Mouse (Mus musculus): ENCODE data around the gene Sdf4. TPM values are rescaled to one million over a fixed set of nuclear protein-coding genes. Genes with fewer than 3 reads are reported as not detected.

Gene Sdf4
- polyA plus RNA-seq, 1 experiment from 2014 or later = 112 TPM

DNA sequence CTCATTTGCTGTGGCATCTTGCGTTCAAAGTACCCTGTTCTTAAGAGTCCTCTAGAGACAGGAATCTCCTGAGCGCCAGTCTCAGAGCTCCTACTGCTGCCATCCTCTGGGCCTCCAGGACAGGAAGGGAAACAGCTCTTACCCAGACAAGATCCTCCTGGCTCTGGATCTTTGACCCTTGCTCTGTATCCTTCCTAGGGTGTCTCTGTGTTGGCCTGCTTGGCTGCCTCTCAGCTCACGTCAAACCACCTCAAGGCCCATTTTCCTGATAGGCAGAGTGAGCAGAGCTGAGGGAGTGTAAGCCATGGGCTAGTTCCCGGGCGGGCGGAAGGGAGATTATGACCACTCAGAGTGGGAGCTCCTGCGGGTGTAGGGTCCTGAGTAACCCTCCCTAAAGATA is 29.6 kb upstream of the Sdf4 start:
- 60% methylated on average over 7 of the region's 7 CpGs for WGBS
- ATAC-seq (ENCODE audit: low FRiP score) (no peak), DNase-seq (ENCODE audit: low spot score) (no peak)
- Histone ChIP-seq H3K4me2 (replicated peaks) (peak overlapping the region; percentile 61), H3K27me3 (ENCODE audit: control insufficient read depth, insufficient read depth, low read length) (no peaks in the 10 kb centered on the region), H3K36me3 (replicated peaks; ENCODE audit: control insufficient read depth, insufficient read depth) (peaks cover 40% of the 10 kb centered on the region), H3K27ac (no peak overlapping the region), H3K9ac (peak overlapping the region; percentile 59; the same call in 1 of the 2 replicates), H3K4me1 (replicated peaks; ENCODE audit: control insufficient read depth, insufficient read depth, low read length) (peaks cover 3% of the 10 kb centered on the region; the same call in 1 of the 2 replicates), H3K4me3 (replicated peaks; ENCODE audit: low read length) (no peak overlapping the region), H3K9me3 (ENCODE audit: control insufficient read depth, low read length) (no peaks in the 10 kb centered on the region)

DNA sequence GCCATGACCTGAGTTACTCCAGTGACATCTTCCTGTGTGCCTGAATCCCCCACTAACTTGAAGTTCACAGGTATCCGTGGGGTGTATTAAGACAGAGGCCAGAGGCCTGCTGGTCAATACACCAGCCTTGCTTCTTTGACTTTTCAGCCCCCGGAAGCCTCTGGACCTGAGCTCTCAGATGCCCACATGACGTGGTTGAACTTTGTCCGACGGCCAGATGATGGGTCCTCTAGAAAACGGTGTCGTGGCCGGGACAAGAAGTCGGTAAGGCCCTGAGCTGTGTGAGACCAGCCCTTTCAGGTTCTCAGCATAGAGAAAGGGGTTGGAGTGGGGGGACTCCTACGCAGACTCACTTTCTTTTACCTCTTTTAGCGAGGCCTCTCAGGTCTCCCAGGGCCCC is 28.3 kb upstream of the Sdf4 start:
- no peak overlapping the region for H3K9ac ChIP-seq
- 93% methylated on average over 11 of the region's 11 CpGs for WGBS
- no peaks in the 10 kb centered on the region for H3K27me3 ChIP-seq (ENCODE audit: control insufficient read depth, insufficient read depth, low read length)
- H3K36me3 ChIP-seq (replicated peaks; ENCODE audit: control insufficient read depth, insufficient read depth) = peaks cover 33% of the 10 kb centered on the region
- no peaks in the 10 kb centered on the region for H3K9me3 ChIP-seq (ENCODE audit: control insufficient read depth, low read length)
- no peak for ATAC-seq (ENCODE audit: low FRiP score)
- no peak for DNase-seq (ENCODE audit: low spot score)
- peaks cover 3% of the 10 kb centered on the region; the same call in 1 of the 2 replicates for H3K4me1 ChIP-seq (replicated peaks; ENCODE audit: control insufficient read depth, insufficient read depth, low read length)
- no peak overlapping the region for H3K27ac ChIP-seq
- H3K4me2 ChIP-seq (replicated peaks) = no peak overlapping the region
- no peak overlapping the region for H3K4me3 ChIP-seq (replicated peaks; ENCODE audit: low read length)

DNA sequence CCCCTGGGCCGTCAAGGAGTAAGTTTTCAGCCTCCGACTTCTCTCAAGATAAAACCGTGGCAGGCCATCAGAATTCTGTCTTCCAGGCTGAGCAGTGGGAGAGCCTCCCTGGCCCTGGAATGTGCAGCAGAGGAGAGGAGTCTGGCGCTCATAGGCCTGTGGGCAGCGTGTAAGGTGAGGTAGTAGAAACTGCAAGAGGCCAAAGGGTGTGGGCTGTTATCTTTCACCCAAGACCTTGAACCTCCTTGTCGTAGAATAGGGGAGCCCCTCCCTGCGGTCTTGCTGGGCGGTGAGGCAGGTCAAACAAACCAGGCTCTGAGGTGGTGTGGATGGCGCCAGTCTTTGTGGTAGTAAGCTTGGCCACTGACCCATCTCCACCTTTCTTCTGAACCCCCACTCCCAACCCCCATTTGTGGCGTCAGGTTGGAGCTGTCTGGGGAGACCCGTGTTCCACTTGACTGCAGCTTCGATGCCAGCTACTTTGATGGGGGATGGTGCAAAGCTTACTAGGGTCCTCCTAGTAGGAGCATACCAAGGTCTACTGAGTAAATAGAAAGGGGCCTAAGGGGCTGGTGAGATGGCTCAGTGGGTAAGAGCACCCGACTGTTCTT is 23.5 kb upstream of the Sdf4 start:
- Histone ChIP-seq H3K9ac (no peak overlapping the region), H3K27me3 (ENCODE audit: control insufficient read depth, insufficient read depth, low read length) (no peaks in the 10 kb centered on the region), H3K9me3 (ENCODE audit: control insufficient read depth, low read length) (no peaks in the 10 kb centered on the region), H3K4me2 (replicated peaks) (no peak overlapping the region), H3K4me1 (replicated peaks; ENCODE audit: control insufficient read depth, insufficient read depth, low read length) (no peaks in the 10 kb centered on the region), H3K27ac (no peak overlapping the region), H3K4me3 (replicated peaks; ENCODE audit: low read length) (no peak overlapping the region), H3K36me3 (replicated peaks; ENCODE audit: control insufficient read depth, insufficient read depth) (peaks cover 26% of the 10 kb centered on the region)
- WGBS = 88% methylated on average over 13 of the region's 13 CpGs
- no peak for ATAC-seq (ENCODE audit: low FRiP score)
- no peak for DNase-seq (ENCODE audit: low spot score)

DNA sequence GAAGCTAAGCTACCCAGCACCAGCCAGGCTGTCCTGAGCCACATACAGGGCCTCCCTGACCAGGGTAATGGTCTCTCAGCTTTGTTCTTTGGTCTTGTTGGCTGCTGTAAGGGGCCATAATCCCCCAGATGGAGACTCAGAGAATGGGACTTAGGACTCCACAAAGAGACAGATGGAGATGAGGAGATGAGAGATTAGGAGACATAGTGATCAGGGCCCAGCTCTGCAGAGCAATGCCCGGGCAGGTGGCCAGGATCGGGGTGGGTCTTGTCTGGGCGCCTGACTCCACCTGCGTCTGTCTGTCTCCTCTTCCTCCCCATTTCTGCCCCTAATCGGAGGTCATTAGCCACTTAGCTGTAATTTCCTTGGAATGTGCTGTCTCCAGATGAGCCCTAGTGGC is 22.4 kb upstream of the Sdf4 start:
- peaks cover 18% of the 10 kb centered on the region for H3K36me3 ChIP-seq (replicated peaks; ENCODE audit: control insufficient read depth, insufficient read depth)
- H3K4me2 ChIP-seq (replicated peaks) = no peak overlapping the region
- WGBS = 92% methylated on average over 5 of the region's 5 CpGs
- H3K9ac ChIP-seq = no peak overlapping the region
- no peaks in the 10 kb centered on the region for H3K4me1 ChIP-seq (replicated peaks; ENCODE audit: control insufficient read depth, insufficient read depth, low read length)
- H3K27ac ChIP-seq = no peak overlapping the region
- ATAC-seq (ENCODE audit: low FRiP score) = no peak
- H3K9me3 ChIP-seq (ENCODE audit: control insufficient read depth, low read length) = no peaks in the 10 kb centered on the region
- DNase-seq (ENCODE audit: low spot score) = no peak
- no peaks in the 10 kb centered on the region for H3K27me3 ChIP-seq (ENCODE audit: control insufficient read depth, insufficient read depth, low read length)
- H3K4me3 ChIP-seq (replicated peaks; ENCODE audit: low read length) = no peak overlapping the region

DNA sequence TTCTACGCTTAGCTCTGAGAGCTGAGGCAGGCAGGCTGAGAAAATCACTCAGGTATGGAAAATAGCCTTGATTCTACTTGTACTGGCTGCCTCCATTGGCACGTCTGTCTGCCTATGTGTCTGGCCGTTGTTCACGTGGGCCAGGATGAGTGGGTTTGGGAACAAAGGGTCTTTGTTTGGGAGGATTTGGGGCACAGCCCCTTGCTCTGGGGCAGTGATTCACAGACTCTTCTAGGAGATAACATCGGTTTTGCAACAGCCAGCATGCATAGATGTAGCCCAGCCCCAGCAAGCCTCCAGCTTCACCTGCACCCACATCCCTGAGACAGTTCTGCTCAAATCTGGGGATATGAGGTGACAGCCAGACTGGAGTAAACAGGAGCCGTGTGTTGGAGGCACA is 20.0 kb upstream of the Sdf4 start:
- H3K36me3 ChIP-seq (replicated peaks; ENCODE audit: control insufficient read depth, insufficient read depth) = no peaks in the 10 kb centered on the region
- no peaks in the 10 kb centered on the region for H3K9me3 ChIP-seq (ENCODE audit: control insufficient read depth, low read length)
- H3K4me3 ChIP-seq (replicated peaks; ENCODE audit: low read length) = no peak overlapping the region
- no peaks in the 10 kb centered on the region for H3K4me1 ChIP-seq (replicated peaks; ENCODE audit: control insufficient read depth, insufficient read depth, low read length)
- H3K4me2 ChIP-seq (replicated peaks) = no peak overlapping the region
- H3K27me3 ChIP-seq (ENCODE audit: control insufficient read depth, insufficient read depth, low read length) = no peaks in the 10 kb centered on the region
- no peak overlapping the region for H3K27ac ChIP-seq
- ATAC-seq (ENCODE audit: low FRiP score) (no peak), DNase-seq (ENCODE audit: low spot score) (no peak)
- no peak overlapping the region for H3K9ac ChIP-seq
- WGBS = 57% methylated on average over 6 of the region's 6 CpGs

DNA sequence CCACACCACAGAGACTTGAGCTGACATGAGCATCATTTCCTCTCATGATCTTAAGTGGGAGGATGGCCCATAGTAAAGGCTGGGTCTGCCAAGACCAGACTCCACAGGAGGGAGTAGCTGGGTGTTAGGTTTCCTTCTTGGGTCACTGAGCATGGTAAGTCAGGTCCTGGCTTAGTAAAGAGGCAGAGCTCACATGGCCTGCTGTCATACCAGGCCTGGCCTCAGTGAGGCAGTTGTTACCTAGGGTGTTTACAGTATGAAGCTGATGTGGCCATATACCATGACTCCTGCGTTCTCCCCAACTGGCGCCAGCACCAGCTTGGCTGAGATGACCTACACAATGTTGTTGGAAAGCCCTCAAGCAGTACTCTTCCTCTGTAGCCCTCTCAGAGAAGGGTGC is 19.4 kb upstream of the Sdf4 start:
- WGBS = 85% methylated on average over 2 of the region's 2 CpGs

DNA sequence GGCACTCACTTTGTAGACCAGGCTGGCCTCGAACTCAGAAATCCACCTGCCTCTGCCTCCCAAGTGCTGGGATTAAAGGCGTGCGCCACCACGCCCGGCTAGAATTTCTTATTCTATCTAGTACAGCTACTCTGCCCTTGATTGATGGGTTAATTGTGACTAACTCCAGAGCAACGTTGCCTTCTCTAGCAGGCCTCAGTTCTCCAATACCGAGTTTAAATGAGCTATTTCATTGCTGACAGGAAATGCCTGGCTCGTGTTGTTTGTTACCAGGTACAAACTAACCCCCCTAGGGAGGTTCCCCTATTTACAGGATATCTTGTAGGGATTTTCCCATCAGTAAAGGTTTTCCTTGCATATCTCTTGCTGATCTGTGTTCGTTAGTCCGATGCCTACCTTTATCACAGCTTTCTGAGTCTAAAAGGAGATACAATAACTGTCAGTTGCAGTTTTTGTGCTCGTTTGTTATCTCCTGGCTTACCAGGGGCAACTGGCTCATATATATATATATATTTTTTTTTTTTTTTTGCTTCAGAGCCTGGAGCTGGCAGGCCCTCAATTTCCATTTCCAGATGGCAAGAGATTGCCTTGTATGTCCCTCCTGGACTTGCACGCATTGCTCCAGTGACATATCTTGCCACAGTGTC is 11.1 kb upstream of the Sdf4 start:
- ATAC-seq (ENCODE audit: low FRiP score) (no peak), DNase-seq (ENCODE audit: low spot score) (no peak)
- Histone ChIP-seq H3K4me3 (replicated peaks; ENCODE audit: low read length) (no peak overlapping the region), H3K27me3 (ENCODE audit: control insufficient read depth, insufficient read depth, low read length) (no peaks in the 10 kb centered on the region), H3K9ac (no peak overlapping the region), H3K36me3 (replicated peaks; ENCODE audit: control insufficient read depth, insufficient read depth) (no peaks in the 10 kb centered on the region), H3K9me3 (ENCODE audit: control insufficient read depth, low read length) (no peaks in the 10 kb centered on the region), H3K4me2 (replicated peaks) (no peak overlapping the region), H3K4me1 (replicated peaks; ENCODE audit: control insufficient read depth, insufficient read depth, low read length) (no peaks in the 10 kb centered on the region), H3K27ac (no peak overlapping the region)
- 82% methylated on average over 12 of the region's 12 CpGs for WGBS

More for the DNA sequence above, 19.4 kb upstream of the Sdf4 start:
- Histone ChIP-seq H3K27me3 (ENCODE audit: control insufficient read depth, insufficient read depth, low read length) (no peaks in the 10 kb centered on the region), H3K4me2 (replicated peaks) (no peak overlapping the region), H3K9ac (no peak overlapping the region), H3K27ac (no peak overlapping the region), H3K36me3 (replicated peaks; ENCODE audit: control insufficient read depth, insufficient read depth) (no peaks in the 10 kb centered on the region), H3K4me3 (replicated peaks; ENCODE audit: low read length) (no peak overlapping the region), H3K4me1 (replicated peaks; ENCODE audit: control insufficient read depth, insufficient read depth, low read length) (no peaks in the 10 kb centered on the region), H3K9me3 (ENCODE audit: control insufficient read depth, low read length) (no peaks in the 10 kb centered on the region)
- DNase-seq (ENCODE audit: low spot score) (no peak), ATAC-seq (ENCODE audit: low FRiP score) (no peak)

DNA sequence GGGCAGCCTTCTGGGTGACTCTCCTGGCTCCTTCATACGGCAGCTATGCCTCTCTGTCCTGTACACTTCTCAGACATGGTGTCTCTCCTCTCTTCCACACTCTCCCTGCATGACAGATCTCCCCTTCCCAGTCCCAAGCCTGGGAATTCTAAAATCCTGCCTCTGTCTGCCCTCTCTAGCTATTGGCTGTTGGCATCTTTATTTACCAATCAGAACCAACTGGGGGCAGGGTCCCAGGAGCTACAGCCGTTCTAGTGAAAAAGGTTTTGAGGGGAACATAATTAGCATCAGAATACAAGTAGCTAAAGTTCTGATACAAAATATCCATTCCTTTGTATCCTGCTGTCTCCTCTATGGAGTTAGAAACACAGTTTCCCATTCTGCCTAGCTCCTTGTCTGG is 8.9 kb upstream of the Sdf4 start:
- DNase-seq (ENCODE audit: low spot score) (no peak), ATAC-seq (ENCODE audit: low FRiP score) (no peak)
- no peaks in the 10 kb centered on the region for H3K36me3 ChIP-seq (replicated peaks; ENCODE audit: control insufficient read depth, insufficient read depth)
- no peak overlapping the region for H3K4me3 ChIP-seq (replicated peaks; ENCODE audit: low read length)
- 5% methylated on average over 2 of the region's 2 CpGs for WGBS
- no peak overlapping the region for H3K27ac ChIP-seq
- no peaks in the 10 kb centered on the region for H3K27me3 ChIP-seq (ENCODE audit: control insufficient read depth, insufficient read depth, low read length)
- H3K9me3 ChIP-seq (ENCODE audit: control insufficient read depth, low read length) = no peaks in the 10 kb centered on the region
- no peaks in the 10 kb centered on the region for H3K4me1 ChIP-seq (replicated peaks; ENCODE audit: control insufficient read depth, insufficient read depth, low read length)
- no peak overlapping the region for H3K4me2 ChIP-seq (replicated peaks)
- H3K9ac ChIP-seq = no peak overlapping the region

DNA sequence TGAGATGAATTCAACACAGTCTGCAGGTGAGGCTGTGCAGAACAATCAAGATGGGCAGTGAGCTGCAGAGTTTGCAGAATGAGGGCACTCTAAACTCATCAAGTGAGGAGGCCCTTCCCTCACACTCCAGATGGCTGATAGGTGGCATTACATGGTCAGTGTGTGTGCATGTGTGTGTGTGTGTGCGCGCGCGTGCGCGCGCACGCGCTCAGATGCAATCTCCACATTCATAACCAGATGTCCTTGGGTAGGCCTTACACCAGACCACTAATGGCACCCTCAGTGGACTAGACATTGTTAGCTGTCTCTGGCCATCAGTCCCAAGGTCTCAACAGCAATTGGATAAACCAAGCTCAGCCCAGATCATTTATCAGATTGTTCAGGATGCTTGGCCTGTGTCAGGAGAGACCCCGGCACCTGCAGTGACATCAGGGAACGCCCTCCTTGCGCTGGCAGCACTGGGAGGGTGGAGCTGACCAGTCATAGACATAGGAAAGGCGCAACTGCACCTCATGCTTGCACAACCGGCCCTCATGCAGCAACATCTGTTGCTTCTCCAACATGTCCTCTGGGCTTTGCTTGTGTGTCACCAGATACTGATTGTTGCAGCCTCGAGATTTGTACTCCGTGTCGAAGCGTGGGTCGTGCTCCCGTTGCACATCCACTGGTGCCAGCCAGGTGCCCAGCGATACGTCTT is 1.3 kb upstream of the Sdf4 start:
- Histone ChIP-seq H3K9ac (peak overlapping the region; percentile 79), H3K4me2 (replicated peaks) (peak overlapping the region; percentile 92), H3K4me1 (replicated peaks; ENCODE audit: control insufficient read depth, insufficient read depth, low read length) (peaks cover 28% of the 10 kb centered on the region), H3K9me3 (ENCODE audit: control insufficient read depth, low read length) (no peaks in the 10 kb centered on the region), H3K36me3 (replicated peaks; ENCODE audit: control insufficient read depth, insufficient read depth) (peaks cover 7% of the 10 kb centered on the region; the same call in 1 of the 2 replicates), H3K27me3 (ENCODE audit: control insufficient read depth, insufficient read depth, low read length) (no peaks in the 10 kb centered on the region), H3K27ac (peak overlapping the region; percentile 94), H3K4me3 (replicated peaks; ENCODE audit: low read length) (peak overlapping the region; percentile 51)
- ATAC-seq (ENCODE audit: low FRiP score) (no peak), DNase-seq (ENCODE audit: low spot score) (no peak)
- WGBS = 90% methylated on average over 22 of the region's 22 CpGs

All from hindbrain, embryonic 14.5 days (tissue).